Mouse (Mus musculus) mature B cell (primary cell): ENCODE data around the gene Tmem86a.

ENCODE experiments used
- in situ Hi-C: fragments of 300-500 bp; cut with MboI; formaldehyde crosslinking; loops from 2 replicates; pipeline ENCODE4 v1.14.3; 2019

The Tmem86a gene

DNA sequence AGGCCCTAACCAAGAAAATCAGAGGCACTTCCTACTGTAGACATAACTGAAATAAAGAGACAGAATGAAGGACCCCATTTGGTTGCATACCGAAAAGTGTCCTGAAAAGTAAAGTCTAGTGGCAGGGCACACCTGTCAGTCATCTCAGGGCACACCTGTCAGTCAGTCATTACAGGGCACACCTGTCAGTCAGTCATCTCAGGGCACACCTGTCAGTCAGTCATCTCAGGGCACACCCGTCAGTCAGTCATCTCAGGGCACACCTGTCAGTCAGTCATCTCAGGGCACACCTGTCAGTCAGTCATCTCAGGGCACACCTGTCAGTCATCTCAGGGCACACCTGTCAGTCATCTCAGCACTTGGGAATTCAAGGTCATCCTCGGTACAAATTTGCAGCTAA is 23.5 kb upstream of the Tmem86a start:
- in situ Hi-C loops = loop anchor here (10.0 kb wide), 1 partner anchor 118 kb away; no protein-coding TSS in a partner anchor

GRCm38 (mm10) chr7:47027520-47027919 is 22.9 kb upstream of the Tmem86a start:
- in situ Hi-C loops = loop anchor here (10.0 kb wide), 1 partner anchor 117 kb away; no protein-coding TSS in a partner anchor

DNA sequence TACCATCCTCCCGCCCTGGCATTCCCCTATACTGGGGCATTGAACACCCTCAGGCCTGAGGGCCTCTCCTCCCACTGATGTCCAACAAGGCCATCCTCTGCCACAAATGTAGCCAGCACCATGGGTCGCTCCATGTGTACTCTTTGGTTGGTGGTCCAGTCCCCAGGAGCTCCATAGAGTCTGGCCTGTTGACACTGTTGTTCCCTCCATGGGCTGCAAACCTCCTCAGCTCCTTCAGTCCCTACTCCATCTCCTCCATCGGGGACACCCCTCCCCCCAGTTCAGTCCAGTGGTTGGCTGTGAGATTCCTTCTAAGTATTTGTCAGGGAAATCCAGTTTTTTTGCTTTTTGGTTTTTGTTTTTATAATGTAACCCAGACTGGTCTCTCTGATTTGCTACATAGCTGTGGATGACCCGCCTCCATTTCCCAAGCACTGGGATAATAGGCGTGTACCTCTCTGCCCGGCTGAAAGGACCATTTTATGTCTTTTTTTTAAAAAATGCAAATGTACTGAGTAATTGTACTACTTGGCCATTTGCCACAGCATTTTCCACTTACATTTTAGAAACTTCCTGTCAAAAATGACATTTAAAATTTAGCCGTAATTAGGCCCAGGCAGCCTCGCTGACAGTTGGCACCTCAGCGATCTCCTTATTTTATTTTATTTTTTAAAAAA is 19.7 kb upstream of the Tmem86a start:
- in situ Hi-C loops = no loop called here

GRCm38 (mm10) chr7:47031371-47031770 is 19.0 kb upstream of the Tmem86a start:
- in situ Hi-C loops = no loop called here

- in situ Hi-C loops = no loop called here
Measured at GRCm38 (mm10) chr7:47034785-47035384, 15.5 kb upstream of the Tmem86a start.

- in situ Hi-C loops = no loop called here
Measured at GRCm38 (mm10) chr7:47035426-47035825, 15.0 kb upstream of the Tmem86a start.

GRCm38 (mm10) chr7:47041706-47042105 is 8.7 kb upstream of the Tmem86a start:
- in situ Hi-C loops = no loop called here

GRCm38 (mm10) chr7:47042121-47042520 is 8.3 kb upstream of the Tmem86a start:
- in situ Hi-C loops = no loop called here

DNA sequence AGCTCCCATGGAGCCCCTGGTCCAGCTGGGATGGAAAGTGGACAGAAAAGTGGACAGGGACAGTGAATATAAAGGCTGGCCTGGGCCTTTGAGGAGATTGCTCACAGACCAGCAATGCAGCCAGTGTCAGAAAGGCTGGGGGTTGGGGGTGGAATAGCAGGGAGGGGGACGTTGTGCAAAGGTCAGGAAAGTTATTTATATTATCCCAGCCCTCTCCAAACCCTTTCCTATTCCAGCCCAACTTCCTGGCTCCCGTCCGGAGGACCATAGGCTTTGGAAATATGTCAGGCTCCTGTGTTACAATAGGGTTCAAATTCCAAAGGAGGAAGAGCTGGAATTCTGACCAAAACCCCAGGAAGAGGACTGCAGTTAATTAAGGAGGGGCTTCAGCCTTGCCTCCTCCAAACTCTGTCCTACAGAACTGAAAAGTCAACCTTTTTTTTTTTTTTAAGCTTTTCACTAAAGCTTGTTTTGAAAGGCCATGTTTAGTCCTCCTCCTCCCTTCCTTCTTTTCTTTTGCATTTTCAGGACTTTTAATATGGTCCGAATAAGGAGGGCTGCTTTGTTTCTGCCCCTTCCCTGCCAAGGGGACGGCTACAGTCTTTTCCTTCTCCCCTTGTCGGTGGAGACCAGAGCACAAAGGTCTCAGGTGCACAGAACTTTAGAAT is 7.4 kb upstream of the Tmem86a start:
- in situ Hi-C loops = no loop called here

DNA sequence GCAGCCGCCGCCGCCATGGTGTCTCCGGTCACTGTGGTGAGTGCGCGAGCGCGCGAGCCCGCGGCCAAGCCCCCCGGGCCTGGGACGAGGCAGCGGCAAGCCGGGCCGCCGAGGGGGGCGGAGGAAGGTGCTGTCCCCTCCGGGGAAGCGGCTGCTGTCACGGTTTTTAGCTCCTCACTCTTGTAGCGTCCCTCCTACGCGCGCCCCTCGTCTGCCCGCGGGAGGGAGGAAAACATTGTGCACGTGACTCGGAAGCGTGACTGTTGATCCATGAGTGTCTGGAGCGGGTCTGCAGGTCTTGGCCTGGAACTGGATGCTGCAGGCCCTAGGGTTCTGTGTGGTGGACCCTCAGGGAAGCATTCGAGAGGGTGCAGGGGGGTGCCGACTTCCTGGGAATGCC is 365 bp downstream of the Tmem86a start:
- in situ Hi-C loops = no loop called here

DNA sequence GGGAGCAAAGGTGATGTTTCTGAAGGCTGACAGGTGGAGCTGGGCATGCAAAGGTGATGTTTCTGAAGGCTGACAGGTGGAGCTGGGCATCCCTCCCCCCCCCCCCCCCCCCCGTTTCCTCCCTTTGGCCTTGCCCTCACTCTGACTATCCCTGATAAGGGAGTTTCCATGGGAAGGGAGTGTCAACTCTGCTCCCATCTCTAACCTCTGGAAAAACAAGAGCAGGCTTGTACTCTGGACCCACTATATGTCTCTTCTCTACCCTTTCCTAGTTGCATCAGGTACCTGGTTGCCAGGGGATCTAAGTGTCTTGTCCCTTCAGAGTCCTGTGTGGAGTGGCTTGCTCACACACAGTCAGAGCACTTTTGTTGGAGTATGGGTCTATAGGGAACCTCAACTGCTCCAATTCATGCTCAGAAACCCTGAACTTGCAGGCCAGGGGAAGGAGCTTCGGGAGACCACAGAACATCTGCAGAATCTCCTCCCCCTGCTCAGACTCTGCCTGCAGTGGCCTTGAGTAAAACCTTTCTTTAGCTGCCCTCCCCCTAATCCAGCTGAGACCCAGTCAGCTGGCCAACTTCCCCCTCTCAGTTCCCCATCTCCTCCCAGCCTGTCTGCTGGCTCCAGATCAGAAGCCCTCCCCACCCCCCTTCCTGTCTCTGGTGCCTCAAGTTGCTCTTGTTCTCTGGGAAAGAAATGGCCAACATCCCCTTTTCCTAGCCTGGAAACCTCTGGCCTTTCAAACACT is 1.2 kb downstream of the Tmem86a start:
- in situ Hi-C loops = no loop called here

- in situ Hi-C loops = no loop called here
Measured at GRCm38 (mm10) chr7:47052276-47052675, 1.9 kb downstream of the Tmem86a start.

GRCm38 (mm10) chr7:47053287-47053686 is 2.9 kb downstream of the Tmem86a start:
- in situ Hi-C loops = no loop called here

DNA sequence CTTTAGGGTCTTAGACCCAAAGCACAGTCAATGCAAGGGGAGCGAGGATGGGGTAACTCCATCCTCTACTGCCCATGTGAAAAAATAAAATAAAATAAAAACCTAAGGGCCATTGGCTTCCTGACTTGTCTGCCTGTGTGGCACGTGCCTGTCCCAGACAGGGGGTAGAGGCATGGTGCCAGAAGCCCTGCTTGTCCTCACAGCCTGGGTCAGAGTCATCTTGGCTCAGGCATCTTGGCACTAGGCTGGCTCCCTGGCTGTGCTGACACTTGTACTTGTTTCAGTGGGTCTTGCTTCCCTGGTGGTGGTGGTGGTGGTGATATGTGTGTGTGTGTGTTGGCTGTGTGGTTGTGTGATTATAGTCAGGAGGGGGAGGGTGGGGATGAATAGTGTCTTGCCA is 4.3 kb downstream of the Tmem86a start:
- in situ Hi-C loops = no loop called here

DNA sequence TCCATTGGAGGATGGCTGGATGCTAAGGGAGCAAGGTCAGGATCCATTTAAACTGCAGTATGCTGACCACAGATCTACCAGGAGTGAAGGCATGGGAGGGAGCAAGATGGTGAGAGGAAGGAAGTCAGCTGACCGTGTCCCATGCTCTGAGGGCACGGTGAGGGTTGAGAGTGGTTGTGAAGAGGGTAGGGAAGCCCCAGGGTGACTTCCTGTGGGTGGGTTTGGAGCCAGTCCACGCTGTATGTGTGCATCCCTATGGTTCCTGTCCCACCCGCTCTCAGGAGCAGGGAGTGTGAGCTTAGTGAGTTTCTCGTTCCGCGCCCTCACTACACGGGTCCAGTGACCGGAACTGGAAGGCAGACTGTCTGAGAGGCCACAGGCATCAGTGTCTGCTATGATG is 5.3 kb downstream of the Tmem86a start:
- in situ Hi-C loops = no loop called here

GRCm38 (mm10) chr7:47056273-47056672 is 5.9 kb downstream of the Tmem86a start:
- in situ Hi-C loops = no loop called here

- in situ Hi-C loops = no loop called here
Measured at GRCm38 (mm10) chr7:47059339-47059738, 8.9 kb downstream of the Tmem86a start.

DNA sequence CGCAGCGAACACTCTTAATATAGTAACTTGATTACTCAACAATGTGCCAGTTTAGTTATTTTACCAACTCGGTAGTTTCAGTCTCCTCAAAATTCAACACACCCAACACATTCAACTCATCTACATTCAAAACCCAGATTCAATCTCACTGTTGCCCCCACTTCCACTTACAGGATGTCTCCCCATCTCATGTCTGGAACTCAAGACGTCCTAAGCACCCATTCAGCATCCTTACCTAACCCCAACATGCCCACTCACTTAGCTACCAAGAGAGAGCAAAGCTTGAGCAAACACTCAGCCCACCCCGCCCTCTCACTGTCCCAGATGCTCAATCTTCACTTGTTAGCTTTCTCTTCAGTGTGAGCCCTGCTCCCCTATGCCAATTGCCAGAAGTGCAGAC is 11.2 kb downstream of the Tmem86a start:
- in situ Hi-C loops = no loop called here

DNA sequence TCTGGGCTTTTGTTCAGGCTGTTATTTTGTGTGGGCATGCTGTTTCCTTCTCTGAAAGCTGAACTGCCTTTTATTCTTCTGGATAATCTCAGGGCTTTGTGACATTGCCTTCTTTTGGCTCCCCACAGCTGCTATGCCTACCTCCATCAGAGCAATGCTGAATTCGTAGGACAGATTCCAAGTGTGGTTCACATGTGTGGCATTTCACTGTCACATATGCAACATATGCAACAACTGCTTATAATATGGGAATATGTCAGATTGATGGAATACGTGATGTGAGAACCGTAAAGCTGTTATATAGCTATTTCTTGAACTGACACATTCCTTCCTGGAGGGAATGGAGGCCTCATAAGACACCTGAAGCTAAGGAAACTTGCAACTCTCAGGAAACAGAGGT is 16.5 kb downstream of the Tmem86a start:
- in situ Hi-C loops = no loop called here

- in situ Hi-C loops = no loop called here
Measured at GRCm38 (mm10) chr7:47067879-47068278, 17.5 kb downstream of the Tmem86a start.

- in situ Hi-C loops = no loop called here
Measured at GRCm38 (mm10) chr7:47072551-47072950, 22.1 kb downstream of the Tmem86a start.
